Mouse (Mus musculus) thymus, adult 2 months (tissue): Measurements from ENCODE around the gene Tmem213. TPM values are rescaled to one million over a fixed set of nuclear protein-coding genes. Genes with fewer than 3 reads are reported as not detected.

Experiments used
- DNase-seq: peaks from one replicate; pipeline ENCODE4 v3.0.0; 2021
- H3K27ac ChIP-seq: fragments of 200-500 bp; 2 replicates; pipeline ENCODE4 v1.5.1; 2012; ENCODE audit warnings: low read length, control low read depth; ENCODE audit not compliant: control insufficient read depth, insufficient read depth
- H3K27me3 ChIP-seq: fragments of 200-500 bp; 2 replicates; pipeline ENCODE4 v1.6.1; 2012; ENCODE audit warnings: mild to moderate bottlenecking, low read length, moderate library complexity, mixed read lengths; ENCODE audit not compliant: control insufficient read depth, insufficient read depth
- H3K36me3 ChIP-seq: fragments of 200-500 bp; 2 replicates; pipeline ENCODE4 v1.6.1; 2012; ENCODE audit warnings: mild to moderate bottlenecking, low read length, moderate library complexity; ENCODE audit not compliant: control insufficient read depth, insufficient read depth
- H3K4me1 ChIP-seq: fragments of 200-500 bp; replicated peaks from 2 replicates; pipeline ENCODE4 v1.6.1; 2012; ENCODE audit warnings: low read length; ENCODE audit not compliant: control insufficient read depth, insufficient read depth
- H3K4me3 ChIP-seq: fragments of 200-500 bp; 2 replicates; pipeline ENCODE4 v1.5.1; 2012; ENCODE audit warnings: mild to moderate bottlenecking, low read length, control low read depth, moderate library complexity; ENCODE audit not compliant: control insufficient read depth, insufficient read depth
- CTCF ChIP-seq: fragments of 200-500 bp; IDR thresholded peaks from 2 replicates; pipeline ENCODE4 v1.5.1; 2012; ENCODE audit warnings: mild to moderate bottlenecking, control low read depth, low read length, moderate library complexity, borderline replicate concordance; ENCODE audit not compliant: control insufficient read depth, poor library complexity, insufficient read depth; ENCODE audit errors: extremely low read depth
- POLR2A ChIP-seq: fragments of 200-500 bp; IDR thresholded peaks from 2 replicates; pipeline ENCODE4 v1.6.1; 2012; ENCODE audit warnings: mild to moderate bottlenecking, low read length, control low read depth, moderate library complexity; ENCODE audit not compliant: control insufficient read depth, poor library complexity, insufficient read depth; ENCODE audit errors: extremely low read depth
- WGBS: fragments of 180-500 bp; shearing (Covaris S2); methylation state at CpG from one replicate; pipeline ENCODE4 v1.1.7; 2018; 5-methylcytosine and 5-hydroxymethylcytosine counted together
- polyA plus RNA-seq: library from polyadenylated mRNA; depleted of rRNA; stranded (reverse); fragments of >200 nt; gene quantifications from 2 replicates; pipeline ENCODE4 v1.2.3, GENCODE M21; 2012

Tmem213 gene
- polyA plus RNA-seq, 1 experiment = 0.38 TPM

- DNase-seq = no peak
- H3K4me3 ChIP-seq = no peak overlapping the region
- TF ChIP-seq CTCF (no peak), POLR2A (no peak)
- WGBS = 83% methylated on average over 9 of the region's 9 CpGs
- H3K4me1 ChIP-seq = no peaks in the 10 kb centered on the region
- no peaks in the 10 kb centered on the region for H3K36me3 ChIP-seq
- H3K27me3 ChIP-seq = no peaks in the 10 kb centered on the region
- no peak overlapping the region for H3K27ac ChIP-seq
These were observed 1.8 kb downstream of the Tmem213 start for GRCm38 (mm10) chr6:38110859-38111258.

GRCm38 (mm10) chr6:38116107-38116770 lies 7.2 kb downstream of the Tmem213 start:
- Histone ChIP-seq H3K4me1 (peaks cover 2% of the 10 kb centered on the region), H3K27me3 (no peaks in the 10 kb centered on the region; the same call in 1 of the 2 replicates), H3K27ac (no peak overlapping the region), H3K4me3 (no peak overlapping the region), H3K36me3 (no peaks in the 10 kb centered on the region)
- TF ChIP-seq CTCF = no peak
- no peak for TF ChIP-seq POLR2A
- 72% methylated on average over 4 of the region's 4 CpGs for WGBS
- no peak for DNase-seq

GRCm38 (mm10) chr6:38118341-38118740 lies 9.3 kb downstream of the Tmem213 start:
- no peak overlapping the region for H3K27ac ChIP-seq
- 88% methylated on average over 6 of the region's 6 CpGs for WGBS
- DNase-seq = no peak
- H3K27me3 ChIP-seq = no peaks in the 10 kb centered on the region; the same call in 1 of the 2 replicates
- TF ChIP-seq CTCF (no peak), POLR2A (no peak)
- no peak overlapping the region for H3K4me3 ChIP-seq
- no peaks in the 10 kb centered on the region for H3K36me3 ChIP-seq
- H3K4me1 ChIP-seq = peaks cover 2% of the 10 kb centered on the region

GRCm38 (mm10) chr6:38120681-38121371 lies 11.8 kb downstream of the Tmem213 start:
- no peak overlapping the region for H3K4me3 ChIP-seq
- H3K27me3 ChIP-seq = no peaks in the 10 kb centered on the region; the same call in 1 of the 2 replicates
- peak; percentile 22 for DNase-seq
- 41% methylated on average over 9 of the region's 9 CpGs for WGBS
- no peaks in the 10 kb centered on the region for H3K36me3 ChIP-seq
- H3K27ac ChIP-seq = no peak overlapping the region
- H3K4me1 ChIP-seq = peaks cover 2% of the 10 kb centered on the region
- TF ChIP-seq POLR2A (no peak), CTCF (no peak)

- no peaks in the 10 kb centered on the region for H3K27me3 ChIP-seq
- no peak for DNase-seq
- no peaks in the 10 kb centered on the region for H3K36me3 ChIP-seq
- TF ChIP-seq POLR2A (no peak), CTCF (no peak)
- H3K27ac ChIP-seq = no peak overlapping the region
- H3K4me3 ChIP-seq = no peak overlapping the region
- H3K4me1 ChIP-seq = peaks cover 2% of the 10 kb centered on the region
- 80% methylated on average over 5 of the region's 5 CpGs for WGBS
These were observed 12.8 kb downstream of the Tmem213 start for GRCm38 (mm10) chr6:38121843-38122242.

GRCm38 (mm10) chr6:38122791-38123190 lies 13.7 kb downstream of the Tmem213 start:
- no peak for DNase-seq
- no peak overlapping the region for H3K27ac ChIP-seq
- no peak for TF ChIP-seq POLR2A
- no peak for TF ChIP-seq CTCF
- no peaks in the 10 kb centered on the region for H3K36me3 ChIP-seq
- peaks cover 2% of the 10 kb centered on the region for H3K4me1 ChIP-seq
- no peaks in the 10 kb centered on the region for H3K27me3 ChIP-seq
- 91% methylated on average over 6 of the region's 6 CpGs for WGBS
- no peak overlapping the region for H3K4me3 ChIP-seq
